Mouse (Mus musculus): ENCODE data around the gene Dzip1.

DNA sequence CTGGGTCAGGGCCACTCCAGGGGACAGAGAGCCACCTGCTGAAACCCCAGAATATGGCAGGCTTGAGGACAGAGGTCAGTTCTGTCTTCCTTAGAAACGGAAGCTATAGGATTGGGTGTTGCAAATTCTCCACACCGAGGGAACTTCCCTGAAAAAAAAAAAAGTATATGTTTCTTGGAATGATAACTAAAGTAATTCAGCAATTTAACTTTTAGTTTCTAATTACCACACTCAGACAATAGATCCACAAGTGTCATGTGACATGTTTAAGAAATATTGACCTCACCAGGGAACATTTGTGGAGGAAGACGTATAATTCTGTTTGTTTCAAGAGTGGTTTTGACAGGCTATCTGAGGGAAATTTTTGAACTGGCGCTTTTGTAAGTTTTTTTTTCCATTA is 93.7 kb downstream of the Dzip1 start:
- TF ChIP-seq POLR2AphosphoS2 (IDR thresholded peaks at IDR 0.05; ENCODE audit: low read depth, low read length): no peak
- peak in 1 of 2 experiments; percentile 38; a peak in 2 of 4 replicates for TF ChIP-seq CTCF (conservative IDR thresholded peaks at IDR 0.05 in 1 of 2, IDR thresholded peaks at IDR 0.05 in 1 of 2; ENCODE audit: low read depth in 2 of 2, low read length in 2 of 2)

Data from CH12.LX (cell line).